Mouse (Mus musculus): ENCODE measurements around the gene Ube2j2.

GRCm38 (mm10) chr4:155970286-155970685 is 26.7 kb downstream of the Ube2j2 start:
- no peak for TF ChIP-seq CTCF (IDR thresholded peaks at IDR 0.05; ENCODE audit: insufficient read depth, low read depth, low read length)
- no peak for TF ChIP-seq POLR2A (IDR thresholded peaks at IDR 0.05; ENCODE audit: insufficient read depth, low read depth, low read length)
